Mouse (Mus musculus) embryonic fibroblast, embryonic 13.5 days (primary cell): ENCODE results near the gene Olfr1057. TPM values are rescaled to one million over a fixed set of nuclear protein-coding genes. Genes with fewer than 3 reads are reported as not detected.
"Not testable (repeated sequence)": the region's sequence is repeated elsewhere in the genome, so short reads cannot be mapped to it uniquely, and the experiment has no call there.

ENCODE experiments used
- H3K27ac ChIP-seq: 2 replicates; pipeline ENCODE4 v1.5.1; 2012; ENCODE audit warnings: low read length, control low read depth, inconsistent platforms; ENCODE audit not compliant: insufficient read depth
- H3K4me1 ChIP-seq: 2 replicates; pipeline ENCODE4 v1.6.1; 2011; ENCODE audit warnings: low read length; ENCODE audit not compliant: control insufficient read depth, insufficient read depth
- H3K4me3 ChIP-seq: 2 replicates; pipeline ENCODE4 v1.5.1; 2011; ENCODE audit warnings: mild to moderate bottlenecking, control low read depth, low read length; ENCODE audit not compliant: insufficient read depth
- CTCF ChIP-seq: IDR thresholded peaks from 2 replicates; pipeline ENCODE4 v1.5.1; 2011; ENCODE audit warnings: mild to moderate bottlenecking, control low read depth, low read length, moderate library complexity, borderline replicate concordance; ENCODE audit not compliant: insufficient read depth
- POLR2A ChIP-seq: IDR thresholded peaks from 2 replicates; pipeline ENCODE4 v1.6.1; 2011; ENCODE audit warnings: low read depth, mild to moderate bottlenecking, control low read depth, low read length, moderate library complexity
- polyA plus RNA-seq: library from polyadenylated mRNA; stranded (reverse); fragments of >200 nt; gene quantifications from 2 replicates; pipeline ENCODE4 v1.2.4, GENCODE M21; 2011; ENCODE audit warnings: low read depth; ENCODE audit not compliant: missing spikeins, insufficient read length

Gene Olfr1057
- not detected in 2 replicates for polyA plus RNA-seq

GRCm38 (mm10) chr2:86378293-86378692, at the start of gene Olfr1057:
Gene Olfr1057, minus strand, starts transcription at chr2:86378393.
- Histone ChIP-seq H3K4me3 (no peak within 1 kb of the TSS), H3K4me1 (no peaks in the 10 kb centered on the region), H3K27ac (no peak within 1 kb of the TSS)
- no peak for TF ChIP-seq POLR2A
- no peak for TF ChIP-seq CTCF

GRCm38 (mm10) chr2:86426649-86427048, 48.5 kb upstream of the Olfr1057 start, which contains the start of gene Olfr1062:
Gene Olfr1062, minus strand, starts transcription at chr2:86426749.
- H3K4me3 ChIP-seq, H3K27ac ChIP-seq, H3K4me1 ChIP-seq: not testable (repeated sequence)

DNA sequence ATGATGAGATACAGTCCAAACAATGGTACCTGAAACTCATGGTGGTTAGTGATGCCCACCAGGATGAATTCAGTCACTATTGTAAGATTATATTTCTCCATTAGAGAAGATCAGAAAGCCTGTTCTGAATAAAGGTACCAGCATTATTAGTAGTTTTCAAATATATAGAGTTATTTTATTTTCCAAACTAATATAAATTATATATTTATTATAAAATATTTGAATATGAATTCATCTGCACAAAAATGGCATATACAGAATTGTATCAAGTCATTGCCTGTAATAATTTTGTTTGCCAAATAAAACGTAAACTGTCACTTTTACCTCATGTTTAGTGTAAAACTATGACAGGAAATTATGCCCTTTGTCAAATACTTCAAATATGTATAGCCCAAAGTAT, 35.8 kb upstream of the Olfr1057 start, which contains the start of gene Olfr1061:
Olfr1061 (minus strand) TSS at position 101 of the 400 bp plus-strand sequence.
- no peak for TF ChIP-seq CTCF
- TF ChIP-seq POLR2A = no peak

GRCm38 (mm10) chr2:86395114-86395513, 16.9 kb upstream of the Olfr1057 start:
- no peak overlapping the region for H3K27ac ChIP-seq
- no peak for TF ChIP-seq CTCF
- TF ChIP-seq POLR2A = no peak
- no peak overlapping the region for H3K4me3 ChIP-seq
- no peaks in the 10 kb centered on the region for H3K4me1 ChIP-seq

More for the DNA sequence above, 35.8 kb upstream of the Olfr1057 start, which contains the start of gene Olfr1061:
- Histone ChIP-seq H3K4me3 (no peak within 1 kb of the TSS), H3K4me1 (no peaks in the 10 kb centered on the region), H3K27ac (no peak within 1 kb of the TSS)

DNA sequence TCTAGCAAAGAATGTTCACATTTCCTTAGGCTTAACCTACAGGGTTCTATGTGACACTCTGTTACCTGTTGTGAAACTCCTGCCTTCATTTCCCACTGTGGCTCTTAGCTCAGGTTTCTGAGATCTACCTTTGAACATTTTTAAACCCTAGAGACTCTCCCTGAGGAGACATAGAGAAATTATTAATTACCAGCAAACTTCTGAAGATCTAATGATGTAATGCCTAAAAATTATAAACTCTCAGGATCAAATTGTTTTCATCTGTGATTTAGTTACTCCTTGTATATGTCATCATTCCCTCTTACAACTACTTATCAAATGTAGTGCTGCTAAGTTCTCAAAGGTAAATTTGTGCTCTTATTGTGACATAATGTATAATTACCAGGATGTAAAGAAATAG, 10.3 kb upstream of the Olfr1057 start, which contains the start of gene Olfr1058:
Olfr1058 (minus strand) TSS at position 101 of the 400 bp plus-strand sequence.
- not testable (repeated sequence) for H3K27ac ChIP-seq, H3K4me3 ChIP-seq, H3K4me1 ChIP-seq

GRCm38 (mm10) chr2:86366342-86366741, 11.9 kb downstream of the Olfr1057 start:
- H3K4me3 ChIP-seq, H3K27ac ChIP-seq, H3K4me1 ChIP-seq: not testable (repeated sequence)

GRCm38 (mm10) chr2:86362369-86362768, 15.8 kb downstream of the Olfr1057 start, which contains the start of gene Olfr1056:
Gene Olfr1056, minus strand, starts transcription at chr2:86362469.
- H3K4me1 ChIP-seq = no peaks in the 10 kb centered on the region
- H3K4me3 ChIP-seq = no peak within 1 kb of the TSS
- TF ChIP-seq POLR2A (no peak), CTCF (no peak)
- H3K27ac ChIP-seq = no peak within 1 kb of the TSS

DNA sequence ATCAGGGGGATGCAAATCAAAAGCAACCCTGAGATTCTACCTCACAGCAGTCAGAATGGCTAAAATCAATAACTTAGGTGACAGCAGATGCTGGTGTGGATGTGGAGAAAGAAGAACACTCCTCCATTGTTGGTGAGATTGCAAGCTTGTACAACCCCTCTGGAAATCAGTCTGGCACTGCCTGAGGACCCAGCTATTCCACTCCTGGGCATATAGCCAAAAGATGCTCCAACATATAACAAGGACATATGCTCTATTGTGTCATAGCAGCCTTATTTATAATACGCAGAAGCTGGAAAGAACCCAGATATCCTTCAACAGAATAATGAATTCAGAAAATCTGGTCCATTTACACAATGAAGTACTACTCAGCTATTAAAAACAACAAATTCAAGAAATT, 26.4 kb downstream of the Olfr1057 start:
- not testable (repeated sequence) for H3K27ac ChIP-seq, H3K4me1 ChIP-seq, H3K4me3 ChIP-seq

DNA sequence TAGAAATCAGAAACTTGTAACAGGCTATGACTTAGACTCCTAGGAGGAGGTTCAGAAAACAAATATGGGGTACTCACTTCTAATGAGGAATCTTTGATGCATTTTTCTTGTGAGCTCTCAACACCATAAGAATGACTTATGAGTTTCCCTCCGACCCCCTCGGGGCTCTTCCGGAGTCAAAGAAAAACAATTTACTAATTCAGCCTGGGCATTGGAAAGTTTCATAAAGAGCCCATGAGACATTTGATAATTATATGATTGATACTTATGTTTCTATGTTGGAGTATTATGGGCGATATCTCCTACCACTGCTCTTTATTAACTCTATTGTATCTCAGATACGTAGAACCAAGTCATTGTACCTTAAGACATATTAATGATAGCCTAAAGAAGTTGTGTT, 28.0 kb downstream of the Olfr1057 start, which contains the start of gene Olfr1055:
Olfr1055 (minus strand) TSS at position 101 of the 400 bp plus-strand sequence.
- TF ChIP-seq CTCF (no peak), POLR2A (no peak)
- Histone ChIP-seq H3K4me3 (no peak within 1 kb of the TSS), H3K27ac (no peak within 1 kb of the TSS), H3K4me1 (no peaks in the 10 kb centered on the region)

DNA sequence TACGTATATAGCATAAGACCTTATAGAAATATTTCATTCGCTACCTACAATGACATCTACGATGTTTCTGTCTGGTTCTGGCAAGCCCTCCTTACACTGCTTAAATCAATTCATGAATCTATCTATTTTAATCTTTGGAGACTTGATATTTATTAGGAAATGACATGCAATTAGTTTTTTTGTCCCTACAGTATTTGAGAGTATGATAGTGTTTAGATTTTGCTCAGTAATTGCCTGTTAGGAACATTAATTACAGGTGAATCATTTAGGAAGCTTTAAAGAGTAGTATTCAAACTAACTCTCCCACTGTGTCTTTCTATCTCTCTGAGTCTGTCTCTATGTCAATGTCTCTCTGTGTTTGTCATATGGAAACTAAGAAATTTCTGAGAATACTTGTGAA, 42.9 kb downstream of the Olfr1057 start, which contains the start of gene Olfr1054:
Olfr1054 (minus strand) TSS at position 101 of the 400 bp plus-strand sequence.
- TF ChIP-seq POLR2A = no peak
- TF ChIP-seq CTCF = no peak
- H3K27ac ChIP-seq = no peak within 1 kb of the TSS
- no peak within 1 kb of the TSS for H3K4me3 ChIP-seq
- no peaks in the 10 kb centered on the region for H3K4me1 ChIP-seq

Other genes starting within 250 kb of the Olfr1057 start
- gene Olfr1039, start 242.5 kb downstream of the Olfr1057 start, polyA plus RNA-seq = not detected in 2 replicates
- not detected in 2 replicates for gene Olfr1040, start 231.7 kb downstream of the Olfr1057 start, polyA plus RNA-seq
- gene Olfr1042, start 216.6 kb downstream of the Olfr1057 start, polyA plus RNA-seq = not detected in 2 replicates
- not detected in 2 replicates for gene Olfr1043, start 210.9 kb downstream of the Olfr1057 start, polyA plus RNA-seq
- gene Olfr1044, start 200.6 kb downstream of the Olfr1057 start, polyA plus RNA-seq = not detected in 2 replicates
- gene Olfr52, start 192.7 kb downstream of the Olfr1057 start, polyA plus RNA-seq = not detected in 2 replicates
- gene Olfr1045, start 175.4 kb downstream of the Olfr1057 start, polyA plus RNA-seq = not detected in 2 replicates
- not detected in 2 replicates for gene Olfr1046, start 159.1 kb downstream of the Olfr1057 start, polyA plus RNA-seq
- gene Olfr1047, start 147.0 kb downstream of the Olfr1057 start, polyA plus RNA-seq = not detected in 2 replicates
- not detected in 2 replicates for gene Olfr1048, start 138.1 kb downstream of the Olfr1057 start, polyA plus RNA-seq
- not detected in 2 replicates for gene Olfr1049, start 120.1 kb downstream of the Olfr1057 start, polyA plus RNA-seq
- gene Olfr1051, start 99.3 kb downstream of the Olfr1057 start, polyA plus RNA-seq = not detected in 2 replicates
- not detected in 2 replicates for gene Olfr1052, start 85.9 kb downstream of the Olfr1057 start, polyA plus RNA-seq
- not detected in 2 replicates for gene Olfr1053, start 63.1 kb downstream of the Olfr1057 start, polyA plus RNA-seq
- gene Olfr1054, start 43.0 kb downstream of the Olfr1057 start, polyA plus RNA-seq = not detected in 2 replicates
- gene Olfr1055, start 28.1 kb downstream of the Olfr1057 start, polyA plus RNA-seq = not detected in 2 replicates
- not detected in 2 replicates for gene Olfr1056, start 15.9 kb downstream of the Olfr1057 start, polyA plus RNA-seq
- not detected in 2 replicates for gene Olfr1058, start 10.2 kb upstream of the Olfr1057 start, polyA plus RNA-seq
- not detected in 2 replicates for gene Olfr1061, start 35.7 kb upstream of the Olfr1057 start, polyA plus RNA-seq
- not detected in 2 replicates for gene Olfr1062, start 48.4 kb upstream of the Olfr1057 start, polyA plus RNA-seq
- gene Olfr1065, start 72.2 kb upstream of the Olfr1057 start, polyA plus RNA-seq = not detected in 2 replicates
- gene Olfr1066, start 77.9 kb upstream of the Olfr1057 start, polyA plus RNA-seq = not detected in 2 replicates
- not detected in 2 replicates for gene Olfr228, start 109.0 kb upstream of the Olfr1057 start, polyA plus RNA-seq
- gene Olfr1076, start 130.1 kb upstream of the Olfr1057 start, polyA plus RNA-seq = not detected in 2 replicates
- gene Olfr1079, start 164.1 kb upstream of the Olfr1057 start, polyA plus RNA-seq = not detected in 2 replicates
- gene Olfr1080, start 179.8 kb upstream of the Olfr1057 start, polyA plus RNA-seq = not detected in 2 replicates
- not detected in 2 replicates for gene Olfr1082, start 220.6 kb upstream of the Olfr1057 start, polyA plus RNA-seq